Mouse (Mus musculus) brown adipose tissue, adult 24 weeks (tissue): ENCODE measurements around the gene Dock1. TPM values are rescaled to one million over a fixed set of nuclear protein-coding genes. Genes with fewer than 3 reads are reported as not detected.

Source experiments
- H3K27ac ChIP-seq: fragments of 200-500 bp; replicated peaks from 2 replicates; pipeline ENCODE4 v1.5.1; 2012; ENCODE audit warnings: low read depth, mild to moderate bottlenecking, low read length
- H3K4me1 ChIP-seq: fragments of 200-500 bp; 2 replicates; pipeline ENCODE4 v1.6.1; 2012; ENCODE audit warnings: low read length, mixed read lengths; ENCODE audit not compliant: control insufficient read depth, insufficient read depth, insufficient read length
- H3K4me3 ChIP-seq: fragments of 200-500 bp; 2 replicates; pipeline ENCODE4 v1.5.1; 2012; ENCODE audit warnings: low read depth, mild to moderate bottlenecking, low read length, moderate library complexity; ENCODE audit not compliant: insufficient read depth
- polyA plus RNA-seq: library from polyadenylated mRNA; stranded (reverse); fragments of >200 nt; gene quantifications from 2 replicates; pipeline ENCODE4 v1.2.4, GENCODE M21; 2012; ENCODE audit not compliant: missing spikeins, insufficient read depth, insufficient read length

Gene Dock1
- polyA plus RNA-seq, 1 experiment: 18.6 TPM

DNA sequence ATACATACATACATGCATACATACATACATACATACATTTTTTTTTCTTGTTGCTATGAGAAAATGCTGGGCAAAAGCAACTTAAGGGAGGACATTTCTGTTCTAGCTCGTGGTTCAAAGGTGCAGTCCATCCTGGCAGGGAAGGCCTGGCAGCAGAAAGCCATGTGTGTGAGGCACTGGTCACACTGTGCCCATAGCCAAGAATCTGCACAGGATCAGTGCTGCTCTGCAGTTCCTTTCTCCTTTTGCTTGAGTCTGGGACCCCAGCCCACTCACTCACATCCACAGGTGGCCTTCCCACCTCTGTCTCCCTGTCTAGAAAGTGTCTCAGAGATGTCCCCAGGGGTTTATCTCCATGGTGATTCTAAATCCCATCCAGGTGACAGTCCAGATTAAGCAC, 331.8 kb downstream of the Dock1 start:
- Histone ChIP-seq H3K4me3 (no peak overlapping the region), H3K27ac (no peak overlapping the region), H3K4me1 (no peaks in the 10 kb centered on the region)

DNA sequence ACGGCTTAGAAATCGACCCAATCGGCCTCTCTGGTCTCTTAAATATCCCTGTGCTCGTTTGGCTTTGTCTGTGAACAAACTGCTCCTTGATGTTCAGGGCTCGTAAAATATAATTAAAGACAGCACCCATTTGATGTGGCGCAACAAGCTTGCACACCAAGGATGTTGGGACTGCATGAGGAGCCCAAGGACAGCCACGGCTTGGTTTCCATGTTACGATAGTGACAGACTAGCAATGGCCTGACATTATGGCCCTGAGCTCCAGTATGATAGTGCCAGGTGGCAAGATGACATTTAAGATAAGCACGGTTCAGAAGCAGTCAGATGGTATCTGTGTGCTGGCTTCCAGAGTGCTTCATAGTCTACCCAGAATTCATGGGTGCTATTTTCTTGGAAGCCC, 332.4 kb downstream of the Dock1 start:
- no peak overlapping the region for H3K27ac ChIP-seq
- no peaks in the 10 kb centered on the region for H3K4me1 ChIP-seq
- H3K4me3 ChIP-seq: no peak overlapping the region

DNA sequence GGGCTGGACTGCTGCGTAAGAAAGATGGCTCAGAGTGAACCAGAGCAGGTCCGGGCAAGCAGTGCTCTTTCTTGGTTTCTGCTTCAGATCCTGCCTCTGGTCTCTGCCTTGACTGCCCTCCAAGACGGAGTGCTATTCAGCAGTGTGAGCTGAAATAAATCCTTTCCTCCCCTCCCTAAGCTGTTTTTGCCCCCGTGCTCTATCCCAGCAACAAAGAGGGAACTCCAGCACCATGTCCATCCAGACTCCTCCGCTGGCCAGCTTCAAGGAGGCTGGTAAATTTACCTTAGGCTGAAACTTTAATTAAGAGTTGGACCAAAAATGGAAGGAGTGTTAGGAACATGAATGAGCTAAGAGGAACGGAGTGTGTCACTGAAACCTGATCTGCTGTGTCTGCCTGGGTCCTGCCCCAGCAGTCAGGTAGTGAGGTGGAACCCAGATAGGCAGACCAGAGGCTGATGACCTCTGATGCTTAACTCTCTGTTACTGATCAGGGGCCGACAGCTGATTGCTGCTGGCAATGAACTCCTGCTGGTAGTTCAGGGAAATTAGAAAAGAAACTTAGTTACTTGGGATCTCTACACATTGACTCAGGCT, 335.6 kb downstream of the Dock1 start:
- Histone ChIP-seq H3K4me1 (no peaks in the 10 kb centered on the region), H3K27ac (no peak overlapping the region), H3K4me3 (no peak overlapping the region)

DNA sequence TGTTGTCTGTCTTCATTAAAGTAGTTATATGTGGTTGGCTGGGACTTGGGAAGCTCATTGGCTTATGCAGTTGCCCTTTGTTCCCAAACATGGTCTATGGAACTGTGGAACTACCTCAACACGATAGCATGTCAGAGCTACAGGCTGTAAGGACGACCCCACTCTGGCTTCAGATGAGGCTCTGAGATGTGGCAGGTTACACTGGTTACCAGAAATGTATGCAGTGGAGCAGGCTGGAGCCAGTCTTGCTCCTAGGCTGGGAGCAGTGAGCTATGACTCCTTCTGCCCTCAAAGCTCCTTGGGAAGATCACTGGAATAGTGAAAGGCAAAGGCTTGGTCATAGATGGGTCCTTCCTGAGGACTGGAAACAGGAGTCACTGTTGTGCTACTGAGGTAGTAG, 337.6 kb downstream of the Dock1 start:
- Histone ChIP-seq H3K4me1 (no peaks in the 10 kb centered on the region), H3K27ac (no peak overlapping the region), H3K4me3 (no peak overlapping the region)

DNA sequence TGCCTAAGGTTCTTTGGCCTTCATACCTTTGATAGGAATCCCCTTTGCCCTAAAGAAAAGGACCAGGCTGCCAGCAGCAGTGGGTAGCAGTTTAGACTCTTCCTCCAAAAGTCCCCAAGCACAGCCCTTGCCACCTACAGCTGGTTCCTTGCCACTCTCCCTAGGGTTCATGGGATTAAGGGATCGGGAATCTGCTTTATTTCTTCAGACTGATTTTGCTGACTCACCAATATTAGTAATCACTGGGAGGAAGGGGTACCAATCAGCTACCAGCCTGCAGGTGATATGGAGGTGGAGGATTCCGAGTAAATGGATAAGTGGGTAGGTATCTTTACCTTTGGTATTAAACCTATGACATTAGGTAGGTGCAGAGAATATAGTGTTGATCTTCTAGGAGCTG, 340.5 kb downstream of the Dock1 start:
- H3K4me3 ChIP-seq: no peak overlapping the region
- no peaks in the 10 kb centered on the region for H3K4me1 ChIP-seq
- no peak overlapping the region for H3K27ac ChIP-seq

DNA sequence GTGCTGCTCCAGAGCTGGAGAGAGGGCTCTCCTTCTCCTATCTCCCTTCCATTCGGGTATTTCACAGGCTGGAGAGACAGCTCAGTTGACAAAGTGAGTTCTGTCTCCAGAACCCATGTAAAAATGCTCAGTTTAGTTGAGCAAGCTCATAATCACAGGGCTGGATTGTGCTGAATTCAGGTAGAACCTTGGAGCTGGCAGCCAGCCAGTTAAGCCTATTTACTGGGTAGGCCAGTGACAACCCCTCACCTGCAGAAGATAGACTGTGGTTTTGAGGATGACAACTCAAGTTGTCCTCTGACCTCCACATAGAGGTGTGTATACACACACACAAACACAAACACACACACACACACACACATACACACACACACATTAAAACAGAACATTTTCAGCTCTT, 347.1 kb downstream of the Dock1 start:
- Histone ChIP-seq H3K27ac (no peak overlapping the region), H3K4me1 (0 out of 2 replicates have a peak, but pooled peaks cover 3% of the 10 kb centered on the region), H3K4me3 (no peak overlapping the region)

DNA sequence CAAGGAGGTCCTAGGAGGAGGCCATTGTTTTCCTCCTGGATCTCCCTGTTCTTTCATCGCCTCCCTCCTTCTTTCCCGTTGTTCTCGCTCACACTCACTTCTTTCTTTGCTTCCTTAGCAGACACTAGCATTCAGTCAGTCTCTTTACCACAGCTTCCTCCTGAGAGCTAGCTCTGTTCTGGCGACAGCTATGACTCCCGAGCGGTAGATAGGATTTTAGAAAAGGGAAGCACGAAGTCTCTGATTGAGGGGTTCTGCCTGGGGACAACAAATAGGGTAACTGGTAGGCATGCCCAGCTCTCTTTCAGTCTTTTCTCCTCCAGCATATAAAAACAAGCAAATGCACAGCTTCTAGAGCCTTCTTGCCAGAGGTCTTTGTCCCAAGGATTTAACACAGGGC, 350.3 kb downstream of the Dock1 start:
- no peak overlapping the region for H3K27ac ChIP-seq

DNA sequence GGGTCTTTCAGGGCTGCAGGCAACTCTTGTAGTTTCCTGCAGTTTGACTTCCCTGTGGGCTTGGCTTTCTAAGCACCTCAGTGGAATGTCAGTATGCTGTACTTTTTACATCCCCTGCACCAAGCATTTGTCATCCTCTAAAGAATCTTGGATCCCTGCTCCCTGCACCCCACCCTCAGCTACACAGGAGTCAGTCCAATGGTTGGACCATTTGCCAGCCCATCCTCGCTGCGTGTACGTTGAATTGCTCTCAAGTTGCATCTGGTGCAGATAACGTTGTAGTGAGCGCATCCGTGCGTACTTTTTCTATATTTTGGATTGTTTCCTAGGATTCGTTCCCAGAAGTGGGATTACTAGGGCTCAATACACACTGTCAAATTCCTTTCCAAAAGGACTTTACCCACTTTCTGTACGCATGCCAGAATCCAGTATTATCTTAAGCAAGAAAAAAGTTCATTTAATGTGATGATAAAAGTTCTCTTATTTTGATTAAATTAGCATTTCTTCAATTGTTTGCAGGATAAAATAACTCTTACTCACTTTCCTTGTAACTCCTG, 351.2 kb downstream of the Dock1 start:
- H3K4me1 ChIP-seq: 0 out of 2 replicates have a peak, but pooled peaks cover 3% of the 10 kb centered on the region
- H3K4me3 ChIP-seq: no peak overlapping the region
- no peak overlapping the region for H3K27ac ChIP-seq

More for the DNA sequence above, 350.3 kb downstream of the Dock1 start:
- Histone ChIP-seq H3K4me1 (0 out of 2 replicates have a peak, but pooled peaks cover 3% of the 10 kb centered on the region), H3K4me3 (no peak overlapping the region)

DNA sequence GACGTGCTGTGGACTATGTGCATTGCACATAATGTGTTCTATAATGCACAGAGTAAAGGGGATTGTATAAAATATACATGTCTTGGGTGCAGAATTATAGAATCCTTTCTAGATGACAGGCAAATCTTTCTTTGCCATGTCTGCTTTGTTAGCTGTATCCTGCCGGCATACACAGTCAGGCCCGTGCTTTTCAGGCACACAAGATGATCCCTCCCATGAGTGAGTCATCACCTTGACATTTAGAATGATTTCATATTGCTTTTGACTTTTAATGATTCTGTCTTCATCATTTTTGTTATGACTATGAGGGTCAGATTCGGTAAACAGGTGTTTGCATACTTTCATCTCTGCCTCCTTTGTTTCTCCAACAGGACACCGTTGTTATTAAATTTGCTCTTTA, 354.1 kb downstream of the Dock1 start:
- Histone ChIP-seq H3K27ac (no peak overlapping the region), H3K4me1 (no peaks in the 10 kb centered on the region)

DNA sequence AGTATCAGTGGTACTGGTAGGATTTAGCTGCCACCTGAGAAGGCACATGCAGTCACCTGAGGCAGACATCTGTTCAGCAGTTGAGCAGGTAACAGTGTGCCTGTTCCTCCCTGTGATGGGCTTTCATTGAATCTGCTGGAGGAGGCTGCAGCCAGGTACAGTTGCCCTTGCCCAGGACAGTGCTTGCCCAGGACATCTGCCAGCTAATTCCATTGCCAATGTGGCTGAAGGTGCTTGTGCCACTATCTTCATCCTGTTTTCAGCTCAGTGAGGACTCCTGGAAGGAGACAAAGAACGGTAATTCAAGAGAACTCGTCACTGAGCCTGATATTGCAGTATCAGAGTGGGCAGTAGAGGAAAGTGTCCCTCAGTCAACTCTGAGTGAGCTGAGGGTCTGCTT, 358.3 kb downstream of the Dock1 start:
- Histone ChIP-seq H3K27ac (no peak overlapping the region), H3K4me3 (no peak overlapping the region), H3K4me1 (no peaks in the 10 kb centered on the region)

More for the DNA sequence above, 354.1 kb downstream of the Dock1 start:
- no peak overlapping the region for H3K4me3 ChIP-seq

DNA sequence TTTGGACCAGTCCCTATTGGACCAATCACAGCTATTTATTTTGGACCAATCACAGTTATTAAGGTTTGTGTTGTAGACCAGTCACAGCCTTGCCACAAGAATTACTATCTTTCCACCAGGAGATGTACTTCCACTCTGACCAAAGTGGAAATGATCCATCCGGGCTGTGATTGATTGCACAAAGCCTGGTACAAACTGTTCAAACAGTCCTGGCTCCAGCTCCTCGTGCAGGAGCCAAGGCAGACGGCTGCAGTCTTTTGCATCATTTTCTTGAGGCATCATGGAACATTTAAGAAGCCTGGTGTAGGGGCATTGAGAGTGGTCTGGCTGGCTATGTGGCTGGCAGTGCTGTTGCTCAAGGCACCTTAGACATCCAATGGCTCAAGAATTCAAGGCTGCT, 358.7 kb downstream of the Dock1 start:
- H3K27ac ChIP-seq: no peak overlapping the region
- H3K4me3 ChIP-seq: no peak overlapping the region
- H3K4me1 ChIP-seq: no peaks in the 10 kb centered on the region

DNA sequence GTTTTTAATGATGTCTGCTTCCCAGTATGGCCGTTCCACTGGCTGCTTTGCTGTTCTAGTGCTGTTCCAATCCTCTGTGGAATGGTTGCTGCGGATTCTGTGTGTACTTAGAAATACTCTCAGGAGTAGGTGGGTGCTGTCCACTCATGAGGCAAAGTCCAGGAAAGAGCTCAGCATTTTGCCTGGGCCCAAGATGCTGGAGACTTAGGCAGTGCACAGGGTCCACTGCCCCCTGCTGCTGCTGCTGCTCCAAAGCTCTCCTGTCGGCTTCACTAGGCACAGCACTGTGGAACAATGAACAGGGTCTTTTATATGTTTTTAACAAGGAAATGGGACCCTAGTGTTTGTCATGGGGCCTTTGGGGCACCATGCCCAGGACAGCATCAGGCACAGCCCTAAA, 361.0 kb downstream of the Dock1 start:
- Histone ChIP-seq H3K27ac (no peak overlapping the region), H3K4me3 (no peak overlapping the region), H3K4me1 (no peaks in the 10 kb centered on the region)

DNA sequence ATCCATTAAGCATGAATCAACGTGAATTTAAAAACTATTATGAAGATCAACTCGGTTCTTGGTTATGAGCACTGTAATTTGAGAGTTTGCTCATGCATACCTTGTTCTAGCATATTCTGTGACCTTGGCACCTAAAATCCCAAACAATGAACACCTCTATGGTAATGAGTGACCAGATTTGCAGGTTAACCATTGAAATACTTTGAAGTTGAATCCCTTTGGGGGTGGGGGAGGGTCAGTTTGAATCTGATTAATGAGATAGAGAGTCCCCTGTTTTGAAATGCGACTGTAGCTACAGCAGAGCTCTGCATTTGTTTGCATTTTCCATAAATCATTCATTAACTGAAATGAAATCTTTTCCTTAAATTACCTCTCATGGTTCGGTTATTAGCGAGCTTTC, 364.4 kb downstream of the Dock1 start:
- no peak overlapping the region for H3K27ac ChIP-seq
- H3K4me3 ChIP-seq: no peak overlapping the region
- H3K4me1 ChIP-seq: no peaks in the 10 kb centered on the region

DNA sequence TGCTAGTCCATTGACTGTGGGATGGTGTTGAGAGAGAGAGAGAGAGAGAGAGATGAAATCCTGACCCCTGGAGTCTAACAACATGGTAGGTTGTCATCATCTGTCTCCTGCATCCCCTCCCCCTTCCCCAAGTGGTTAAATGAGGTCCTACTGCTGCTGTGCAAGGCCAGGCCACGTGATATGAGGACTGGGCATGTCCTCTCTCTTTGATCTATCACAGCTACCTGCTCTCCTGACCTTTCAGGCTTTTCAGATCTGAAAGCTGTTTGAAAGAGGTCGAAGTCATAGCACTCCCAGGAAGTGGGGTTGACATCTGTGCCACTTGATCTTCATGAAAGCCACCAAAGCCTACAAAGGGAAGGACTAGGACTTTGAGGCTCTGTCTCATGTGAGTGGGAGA, 365.2 kb downstream of the Dock1 start:
- H3K27ac ChIP-seq: no peak overlapping the region
- H3K4me1 ChIP-seq: no peaks in the 10 kb centered on the region
- no peak overlapping the region for H3K4me3 ChIP-seq

DNA sequence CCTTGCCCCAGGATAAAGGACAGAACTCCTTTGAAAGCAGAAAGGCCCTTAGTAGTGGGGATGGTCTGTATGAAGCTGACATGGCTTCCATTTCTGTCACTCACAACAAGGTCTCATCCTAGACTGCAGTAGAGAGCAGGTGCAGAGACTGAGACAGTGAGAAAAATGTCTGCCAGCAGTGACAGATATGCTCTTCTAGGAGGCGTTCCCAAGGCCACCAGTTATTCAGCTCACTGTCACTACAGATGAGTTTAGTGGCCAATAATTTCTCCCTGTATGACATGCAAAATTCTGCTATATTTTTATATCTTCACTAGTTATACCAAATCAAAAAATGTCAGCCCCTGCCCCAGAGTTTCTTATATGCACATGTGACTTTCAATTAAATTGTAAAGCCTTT, 368.5 kb downstream of the Dock1 start:
- H3K27ac ChIP-seq: no peak overlapping the region
- H3K4me1 ChIP-seq: no peaks in the 10 kb centered on the region
- H3K4me3 ChIP-seq: no peak overlapping the region

DNA sequence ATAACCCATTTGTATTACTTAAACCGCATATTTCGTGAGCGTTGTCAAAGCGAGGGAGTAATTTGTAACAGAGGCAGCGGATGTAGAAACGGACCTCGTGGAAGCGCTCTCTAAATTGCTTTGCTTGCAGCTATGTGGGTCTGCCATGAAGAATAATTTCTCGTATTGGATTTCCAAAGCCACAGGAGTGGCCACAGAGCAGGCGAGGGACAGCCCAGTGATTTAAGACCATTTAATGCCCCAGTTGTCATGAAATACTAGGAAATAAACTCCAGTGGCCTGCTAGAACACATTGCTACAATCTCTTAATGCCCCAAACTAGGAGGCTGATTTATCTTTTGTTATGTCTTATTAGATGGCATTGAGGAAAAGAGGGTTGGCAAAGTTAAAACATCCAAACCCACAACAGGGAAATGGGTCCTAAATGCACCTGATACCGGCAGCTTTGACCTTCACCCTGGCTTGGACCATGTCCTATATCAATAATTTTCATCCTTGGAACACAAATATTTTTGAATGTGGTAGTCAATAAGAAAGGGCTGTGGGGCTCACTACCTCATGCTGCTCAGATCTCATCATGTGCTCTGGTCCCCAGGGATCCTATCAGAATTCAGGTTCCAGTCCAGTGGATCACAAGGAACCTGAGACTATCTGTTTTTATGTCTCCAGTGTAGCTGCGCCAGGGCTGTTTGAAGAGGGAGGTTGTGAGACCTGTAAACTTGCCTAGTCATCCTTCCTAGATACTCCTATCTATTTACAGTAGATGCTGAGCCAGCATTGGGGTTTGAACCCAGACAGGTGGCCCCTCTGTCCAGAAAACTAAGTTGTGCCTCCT, 373.7 kb downstream of the Dock1 start:
- H3K27ac ChIP-seq: no peak overlapping the region
- H3K4me3 ChIP-seq: no peak overlapping the region
- no peaks in the 10 kb centered on the region for H3K4me1 ChIP-seq
